Mouse (Mus musculus): ENCODE measurements at regions not wholly inside any gene's neighbourhood (a gene's known extent, or its start where the extent isn't known, plus 50 kb on each side); places are given as distances from the start of the nearest gene placed in this dataset.

DNA sequence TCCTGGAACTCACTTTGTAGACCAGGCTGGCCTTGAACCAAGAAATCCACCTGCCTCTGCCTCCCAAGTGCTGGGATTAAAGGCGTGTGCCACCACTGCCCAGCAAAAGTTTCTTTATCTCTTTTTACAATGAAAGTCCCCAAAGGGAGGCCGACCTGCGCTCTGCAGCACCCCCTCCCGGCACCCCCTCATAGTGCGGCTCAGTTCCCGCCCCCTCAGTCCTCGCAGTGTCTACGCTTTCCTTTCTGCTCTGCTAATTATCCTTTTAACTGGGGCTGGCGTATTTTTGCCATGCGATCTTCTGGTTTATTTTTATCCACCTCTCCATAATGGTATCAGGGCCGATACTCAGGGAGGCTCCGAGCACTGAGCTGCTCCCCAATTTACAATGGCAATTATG lies 123.0 kb downstream of the Nectin1 start:
- TF ChIP-seq CTCF (IDR thresholded peaks at IDR 0.05; ENCODE audit: low read depth) (no peak), EP300 (IDR thresholded peaks at IDR 0.05; ENCODE audit: low read depth) (no peak)
